Comparison of ENCODE assay signal across 25 mouse cellular contexts in the genomic region with DNA sequence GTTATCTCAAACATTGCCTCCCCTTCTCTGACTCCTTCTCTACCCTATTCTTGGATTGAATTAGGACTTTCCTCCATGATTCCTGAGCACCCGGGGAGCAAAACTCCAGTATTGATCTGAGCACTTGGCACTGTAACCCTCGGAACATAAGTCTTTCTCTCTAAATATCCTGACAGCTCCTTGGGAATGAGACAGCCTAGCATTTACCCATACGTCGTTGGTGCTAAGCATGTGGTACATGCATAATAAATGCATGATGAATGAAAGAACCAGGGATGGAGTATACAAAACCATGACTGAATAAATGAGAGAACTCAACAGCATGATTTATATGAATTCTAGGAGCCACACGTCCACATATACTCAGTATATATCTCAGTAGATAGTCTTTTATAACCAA.
"Had no signal": no experiment of that assay in that cellular context is flagged by ENCODE, and none has a peak within 500 bp of the region (broad histone marks: within the 10 kb centered on the region; RNA-seq: fewer than 3 reads in every experiment).

No protein-coding gene starts in this region.

- ATAC-seq: forebrain, embryonic 13.5 days; forebrain, embryonic 15.5 days had no signal

- H3K27ac ChIP-seq: embryonic facial prominence, embryonic 10.5 days; embryonic facial prominence, embryonic 12.5 days; embryonic facial prominence, embryonic 13.5 days; embryonic facial prominence, embryonic 15.5 days; forebrain, embryonic 12.5 days; forebrain, embryonic 13.5 days; forebrain, embryonic 15.5 days; gastrocnemius, adult 2 months; heart, adult 2 months had no signal

- DNase-seq: cerebellum, adult 2 months; cerebellum, adult 8-10 months; cerebellum, adult 9-10 months; cerebellum, adult 9-11 months; cerebellum, postnatal 10 days; cerebellum, postnatal 14 days; cerebellum, postnatal 25 days; cerebellum, postnatal 36 days; gastrocnemius, adult 2 months; gastrocnemius, postnatal 10 days; gastrocnemius, postnatal 14 days; gastrocnemius, postnatal 25 days; gastrocnemius, postnatal 36 days; heart, adult 18-20 months; heart, adult 2 months had no signal

- H3K9me3 ChIP-seq: embryonic facial prominence, embryonic 10.5 days; embryonic facial prominence, embryonic 12.5 days; embryonic facial prominence, embryonic 13.5 days; embryonic facial prominence, embryonic 15.5 days; forebrain, embryonic 12.5 days; forebrain, embryonic 13.5 days; forebrain, embryonic 15.5 days; heart, embryonic 12.5 days had no signal

- H3K9ac ChIP-seq: embryonic facial prominence, embryonic 12.5 days; embryonic facial prominence, embryonic 13.5 days; embryonic facial prominence, embryonic 15.5 days; forebrain, embryonic 12.5 days; forebrain, embryonic 13.5 days; forebrain, embryonic 15.5 days; heart, embryonic 12.5 days had no signal

- H3K27me3 ChIP-seq: embryonic facial prominence, embryonic 12.5 days; embryonic facial prominence, embryonic 13.5 days; embryonic facial prominence, embryonic 15.5 days; forebrain, embryonic 12.5 days; forebrain, embryonic 13.5 days; forebrain, embryonic 15.5 days; heart, embryonic 12.5 days had no signal

- H3K36me3 ChIP-seq: embryonic facial prominence, embryonic 10.5 days; embryonic facial prominence, embryonic 12.5 days; embryonic facial prominence, embryonic 13.5 days; embryonic facial prominence, embryonic 15.5 days; forebrain, embryonic 12.5 days; forebrain, embryonic 15.5 days; heart, embryonic 12.5 days had no signal

- H3K4me2 ChIP-seq: embryonic facial prominence, embryonic 12.5 days; embryonic facial prominence, embryonic 13.5 days; embryonic facial prominence, embryonic 15.5 days; forebrain, embryonic 12.5 days; forebrain, embryonic 13.5 days; forebrain, embryonic 15.5 days; heart, embryonic 11.5 days; heart, embryonic 12.5 days had no signal

- H3K4me1 ChIP-seq: embryonic facial prominence, embryonic 12.5 days; embryonic facial prominence, embryonic 15.5 days; forebrain, embryonic 15.5 days; heart, embryonic 12.5 days had no signal

- H3K4me3 ChIP-seq: embryonic facial prominence, embryonic 10.5 days; embryonic facial prominence, embryonic 12.5 days; embryonic facial prominence, embryonic 13.5 days; embryonic facial prominence, embryonic 15.5 days; erythroblast, embryonic 14.5 days; forebrain, embryonic 12.5 days; forebrain, embryonic 13.5 days; forebrain, embryonic 15.5 days; gastrocnemius, adult 2 months; heart, adult 2 months; heart, embryonic 12.5 days had no signal
